Mouse (Mus musculus) layer of hippocampus, adult 9-10 months (tissue): ENCODE data around the gene Ank3.

Source experiments
- DNase-seq: peaks from one replicate; pipeline ENCODE4 v3.0.0; 2022; ENCODE audit warnings: low spot score

Ank3 gene

GRCm38 (mm10) chr10:69476871-69477270 is 78.3 kb downstream of the Ank3 start:
- no peak for DNase-seq

GRCm38 (mm10) chr10:69477656-69478055 is 79.1 kb downstream of the Ank3 start:
- DNase-seq: no peak

DNA sequence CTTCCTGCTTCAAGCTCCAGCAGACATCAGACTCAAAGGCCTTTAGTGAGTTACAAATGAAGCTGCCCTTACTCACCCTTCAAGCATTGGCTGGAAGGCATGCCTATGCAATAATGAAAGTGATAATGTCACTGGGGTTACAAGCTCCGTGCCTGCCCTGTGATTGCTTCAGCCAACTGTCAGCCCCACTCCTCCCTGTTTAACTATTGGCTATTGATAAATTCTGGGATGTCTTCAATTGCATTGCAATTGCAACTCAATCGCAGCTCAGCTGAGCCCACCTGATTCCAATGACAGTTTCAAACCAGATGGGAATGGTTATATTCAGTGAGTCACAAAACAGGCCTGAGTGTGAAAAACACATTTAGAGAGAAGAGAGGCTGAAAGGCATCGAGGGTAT is 80.3 kb downstream of the Ank3 start:
- no peak for DNase-seq

DNA sequence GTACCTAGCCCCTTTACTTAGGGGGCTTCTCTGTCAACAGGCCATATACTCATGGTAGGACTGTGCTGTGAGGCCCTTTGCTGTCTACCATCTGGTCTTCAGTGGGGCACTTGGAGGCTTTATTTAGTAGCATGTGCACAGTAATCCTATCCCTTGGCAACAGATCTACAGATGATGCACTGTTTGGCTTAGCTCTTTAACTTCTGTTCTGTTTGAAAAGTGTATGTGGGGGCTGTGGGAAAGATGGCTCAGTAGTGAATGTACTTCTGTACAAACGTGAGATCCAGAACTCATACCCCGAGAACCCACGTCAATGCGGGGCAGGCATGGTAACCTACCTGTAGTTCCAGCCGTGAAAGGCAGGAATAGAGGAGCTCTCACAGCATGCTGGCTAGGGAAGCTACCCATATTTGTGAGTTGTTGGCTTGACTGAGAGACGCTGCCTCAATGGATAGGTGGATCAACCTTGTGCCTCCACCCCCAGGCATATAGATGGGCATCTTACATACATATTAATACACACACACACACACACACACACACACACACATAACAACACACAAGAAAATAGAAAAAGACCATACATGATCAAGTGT is 86.7 kb downstream of the Ank3 start:
- DNase-seq: peak; percentile 40

GRCm38 (mm10) chr10:69490182-69490581 is 91.6 kb downstream of the Ank3 start:
- DNase-seq: no peak

GRCm38 (mm10) chr10:69491975-69492374 is 93.4 kb downstream of the Ank3 start:
- DNase-seq: no peak

DNA sequence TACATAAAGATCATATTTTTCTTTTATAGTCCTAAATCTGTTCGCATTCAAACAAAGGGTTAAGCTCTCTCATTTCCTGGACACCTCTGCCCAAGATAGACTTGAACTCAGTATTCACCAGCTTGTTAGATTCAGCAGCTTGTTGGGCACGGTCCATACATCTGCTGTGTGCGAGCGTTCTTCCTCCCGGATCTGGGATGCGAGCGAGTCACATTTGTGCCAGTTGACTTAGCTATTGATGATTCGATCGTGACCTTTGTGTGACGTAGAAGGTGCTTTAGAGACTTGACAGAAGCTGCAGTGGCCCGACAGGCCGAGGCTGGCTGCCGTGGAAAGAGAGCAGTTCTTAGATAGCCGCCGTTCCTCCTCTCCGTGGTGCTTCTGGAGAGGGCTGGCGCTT is 98.8 kb downstream of the Ank3 start:
- DNase-seq: no peak

DNA sequence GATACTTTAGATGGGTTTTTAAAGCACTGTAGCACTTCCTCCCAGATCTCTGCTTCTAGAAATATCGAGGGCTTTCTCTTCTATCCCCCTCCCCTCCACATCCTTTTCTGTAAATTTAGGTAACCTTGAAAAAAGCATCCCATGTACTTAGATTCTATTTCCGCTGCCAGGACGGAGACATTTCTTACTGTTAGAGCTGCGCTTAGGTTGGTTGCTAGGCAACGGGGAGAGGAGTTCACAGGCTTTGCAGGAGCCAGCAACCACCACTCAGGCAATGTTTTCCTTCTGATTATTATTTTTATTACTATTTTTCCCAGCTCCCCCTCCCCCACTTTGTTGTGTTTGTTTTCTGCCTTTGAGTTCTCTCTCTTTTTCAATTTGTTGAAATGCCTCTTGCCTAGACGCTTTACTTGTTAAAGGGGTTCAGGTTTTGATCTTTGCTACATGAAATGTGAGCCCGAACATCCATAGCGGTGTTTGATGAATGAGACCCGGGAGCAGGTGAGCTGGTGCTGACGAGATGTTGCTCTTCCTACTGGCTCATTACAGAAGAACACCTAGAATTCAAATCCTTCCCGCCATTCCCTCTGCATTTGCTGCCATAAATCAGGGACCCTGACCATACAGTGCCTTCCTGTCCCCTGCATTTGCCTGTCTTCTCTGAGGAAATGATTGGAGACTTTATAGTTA is 101.7 kb downstream of the Ank3 start:
- DNase-seq: no peak

GRCm38 (mm10) chr10:69503791-69504190 is 105.2 kb downstream of the Ank3 start:
- no peak for DNase-seq

DNA sequence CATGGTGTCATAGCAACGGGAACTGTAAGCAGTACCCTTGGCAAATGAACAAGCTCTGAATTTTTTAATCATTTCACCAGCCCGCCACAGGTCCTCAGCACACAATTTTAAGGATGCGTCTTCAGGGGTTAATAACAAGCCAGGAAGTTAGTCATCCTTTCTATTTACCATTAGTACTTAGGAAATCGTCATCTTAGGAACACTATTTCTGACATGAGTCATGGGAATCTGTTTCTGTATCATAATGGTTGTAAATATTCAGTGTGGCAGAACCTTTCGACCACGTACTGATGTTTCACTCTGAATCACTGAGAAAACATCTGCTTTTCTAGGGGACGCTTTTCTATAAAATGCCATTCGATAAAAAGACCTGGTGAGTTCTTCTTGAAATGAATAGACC is 109.1 kb downstream of the Ank3 start:
- no peak for DNase-seq

GRCm38 (mm10) chr10:69510392-69510791 is 111.8 kb downstream of the Ank3 start:
- DNase-seq: no peak

GRCm38 (mm10) chr10:69511234-69511633 is 112.7 kb downstream of the Ank3 start:
- no peak for DNase-seq

- DNase-seq: no peak
These were observed 123.4 kb downstream of the Ank3 start for GRCm38 (mm10) chr10:69521977-69522376.

GRCm38 (mm10) chr10:69523202-69523601 is 124.6 kb downstream of the Ank3 start:
- DNase-seq: no peak

GRCm38 (mm10) chr10:69527318-69527717 is 128.7 kb downstream of the Ank3 start:
- DNase-seq: no peak

- DNase-seq: no peak
These were observed 130.2 kb downstream of the Ank3 start for GRCm38 (mm10) chr10:69528746-69529145.

GRCm38 (mm10) chr10:69530326-69530725 is 131.8 kb downstream of the Ank3 start:
- no peak for DNase-seq

DNA sequence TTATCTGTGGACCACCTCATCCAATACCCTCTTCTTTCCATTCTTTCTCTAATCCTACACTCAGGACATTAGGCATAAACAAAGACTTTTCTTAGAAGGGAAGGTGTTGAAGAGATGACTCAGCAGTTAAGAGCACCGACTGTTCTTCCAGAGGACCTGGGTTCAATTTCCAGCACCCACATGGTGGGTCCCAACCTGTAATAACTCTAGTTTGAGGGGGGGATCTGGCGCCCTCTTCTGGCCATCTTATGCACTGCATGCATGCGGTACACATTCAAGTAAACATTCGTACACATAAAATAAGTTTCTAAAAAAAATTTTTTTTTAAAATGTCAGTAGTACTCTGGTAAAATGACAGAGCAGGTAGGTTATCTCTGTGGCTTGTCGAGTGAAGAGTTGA is 133.0 kb downstream of the Ank3 start:
- no peak for DNase-seq

DNA sequence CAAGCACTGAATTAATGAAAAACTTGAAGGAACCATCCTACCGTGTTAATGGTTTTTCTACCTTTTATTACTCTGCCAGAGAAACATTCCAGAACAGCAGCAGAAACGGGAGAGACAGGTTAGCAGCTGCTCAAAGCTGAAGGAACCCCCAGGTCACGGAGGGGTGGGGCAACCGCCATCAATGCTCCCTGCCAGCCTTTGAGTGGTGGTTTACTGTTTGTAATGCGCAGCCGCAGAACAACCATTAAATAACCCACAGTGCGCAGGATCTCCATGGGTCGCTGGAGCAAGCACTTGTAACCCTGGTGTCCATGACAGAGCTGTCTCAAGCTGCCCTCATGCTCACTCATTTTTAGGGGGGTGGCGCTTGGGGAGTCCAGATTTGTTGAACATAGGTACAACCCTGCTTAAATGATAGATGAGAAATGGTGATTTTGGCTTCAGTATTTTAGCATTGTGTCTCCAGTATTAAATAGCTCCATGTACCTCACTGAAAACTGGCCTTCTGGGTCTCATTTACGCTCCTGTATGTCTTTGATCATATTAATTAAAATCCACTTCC is 133.7 kb downstream of the Ank3 start:
- DNase-seq: no peak

DNA sequence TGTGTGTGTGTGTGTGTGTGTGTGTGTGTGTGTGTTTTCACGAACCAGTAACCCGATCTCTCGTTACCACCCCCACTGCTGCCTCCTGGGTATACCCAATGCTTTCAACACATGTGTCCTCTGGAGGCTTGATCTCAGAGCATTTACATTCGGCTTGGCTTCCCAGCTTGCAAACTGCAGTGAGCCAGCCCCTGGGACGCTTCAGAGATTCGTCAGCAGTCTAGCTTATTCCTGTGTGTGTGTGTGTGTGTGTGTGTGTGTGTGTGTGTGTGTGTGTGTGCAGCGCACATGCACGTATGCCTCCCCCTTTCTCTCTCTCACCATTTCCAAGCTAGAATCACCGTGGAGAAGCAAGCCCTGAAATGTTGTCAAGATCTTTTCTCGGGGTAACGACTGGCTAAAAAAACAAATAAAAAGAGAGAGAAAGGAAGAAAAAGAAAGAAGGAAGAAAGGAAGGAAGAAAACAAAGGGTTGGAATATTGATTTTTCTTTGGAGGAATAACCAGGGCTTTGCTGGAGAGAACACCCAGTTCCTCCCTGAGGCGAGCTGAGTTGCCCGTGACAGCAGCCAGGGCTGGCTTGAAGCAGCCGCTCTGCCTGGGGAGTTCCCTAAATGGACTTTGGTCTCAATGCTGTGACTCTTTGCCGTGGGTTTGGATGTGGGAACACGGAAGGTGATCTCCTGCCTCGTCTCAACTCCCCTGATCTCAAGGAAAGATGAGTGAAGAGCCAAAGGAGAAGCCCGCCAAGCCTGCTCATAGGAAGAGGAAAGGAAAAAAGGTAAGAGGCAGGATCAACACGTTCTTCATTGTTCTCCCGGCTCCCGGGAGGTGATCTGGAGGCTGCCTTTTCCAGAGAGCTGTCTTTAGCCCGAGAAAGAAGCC is 135.2 kb downstream of the Ank3 start:
- DNase-seq: no peak

DNA sequence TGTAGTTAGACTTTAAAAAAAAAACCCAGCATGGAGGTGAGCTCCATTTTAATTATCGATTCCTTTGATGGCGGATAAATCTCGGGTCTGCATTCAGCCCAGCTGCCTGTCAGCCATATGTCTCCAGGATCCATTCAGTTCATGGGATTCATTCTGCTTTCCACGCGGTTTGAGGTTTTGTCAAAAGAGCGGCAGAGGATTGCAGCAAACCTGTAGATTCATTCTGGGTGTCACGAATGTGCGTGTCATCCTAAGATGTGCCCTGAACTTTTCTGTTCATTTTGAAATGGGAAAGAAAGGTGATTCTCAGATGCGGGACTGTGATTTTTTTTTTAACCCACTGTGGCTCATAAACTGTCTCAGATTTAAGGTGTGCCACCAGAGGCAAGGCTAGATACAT is 136.1 kb downstream of the Ank3 start:
- no peak for DNase-seq

GRCm38 (mm10) chr10:69535123-69535930 is 136.8 kb downstream of the Ank3 start:
- DNase-seq: no peak
